Mouse (Mus musculus): ENCODE measurements around the gene 4931414P19Rik. TPM values are rescaled to one million over a fixed set of nuclear protein-coding genes. Genes with fewer than 3 reads are reported as not detected.

4931414P19Rik gene
- total RNA-seq, 4 experiments from 2014 or later, result 4.7 to 6.3 (median 5.7) TPM

- DNase-seq (ENCODE audit: low spot score in 2 of 2), result no peak
Observed at GRCm38 (mm10) chr14:54544703-54545102, 61.1 kb downstream of the 4931414P19Rik start.

GRCm38 (mm10) chr14:54540771-54541170 lies 65.0 kb downstream of the 4931414P19Rik start:
- no peak for DNase-seq (ENCODE audit: low spot score in 2 of 2)

GRCm38 (mm10) chr14:54538580-54538979 lies 67.2 kb downstream of the 4931414P19Rik start:
- no peak for DNase-seq (ENCODE audit: low spot score in 2 of 2)

Small RNA genes lying within 50 kb of the gene (microRNA-seq; reads per million reads assigned to microRNA genes)
- 0 reads per million in 2 experiments for gene Mir686
- 0 to 0.44 reads per million in 2 experiments for gene Mir6948

Other genes starting within 250 kb of the 4931414P19Rik start
- gene Oxa1l, start 245.2 kb downstream of the 4931414P19Rik start, total RNA-seq (2022), result 10 to 100 TPM; 51.0 to 56.7 (median 55.1) TPM
- 1 to 10 TPM; 1.1 to 7.5 (median 3.4) TPM for gene Slc7a7, start 188.2 kb downstream of the 4931414P19Rik start, total RNA-seq (2022)
- gene Mrpl52, start 179.1 kb downstream of the 4931414P19Rik start, total RNA-seq (2022), result 100 to 1,000 TPM in 2 of 4 experiments, 10 to 100 TPM in 2; 71.6 to 109 (median 87.4) TPM
- 10 to 100 TPM in 3 of 4 experiments, 1 to 10 TPM in 1; 8.7 to 14.8 (median 11.9) TPM for gene Mmp14, start 174.4 kb downstream of the 4931414P19Rik start, total RNA-seq (2022)
- gene Lrp10, start 141.9 kb downstream of the 4931414P19Rik start, total RNA-seq (2022), result 10 to 100 TPM; 24.1 to 27.4 (median 25.8) TPM
- gene Rem2, start 129.9 kb downstream of the 4931414P19Rik start, total RNA-seq (2022), result 10 to 100 TPM; 11.7 to 18.2 (median 13.6) TPM
- gene Prmt5, start 88.5 kb downstream of the 4931414P19Rik start, total RNA-seq (2022), result 10 to 100 TPM; 50.0 to 58.5 (median 55.0) TPM
- 1 to 10 TPM; 3.0 to 4.7 (median 3.4) TPM for gene Haus4, start 51.4 kb downstream of the 4931414P19Rik start, total RNA-seq (2022)
- 1 to 10 TPM; 1.3 to 2.4 (median 1.7) TPM for gene Ajuba, start 28.4 kb downstream of the 4931414P19Rik start, total RNA-seq (2022)
- gene Psmb5, start 12.0 kb upstream of the 4931414P19Rik start, total RNA-seq (2022), result 100 to 1,000 TPM; 151 to 185 (median 175) TPM
- gene Psmb11, start 15.4 kb upstream of the 4931414P19Rik start, total RNA-seq (2022), result under 1 TPM in 3 of 4 experiments, not detected in 1; 0.14 to 0.63 (median 0.14) TPM
- gene Gm17606, start 35.0 kb upstream of the 4931414P19Rik start, total RNA-seq (2022), result not detected
- gene Cdh24, start 35.4 kb upstream of the 4931414P19Rik start, total RNA-seq (2022), result 1 to 10 TPM; 7.5 to 8.1 (median 7.8) TPM
- gene 1700123O20Rik, start 80.2 kb upstream of the 4931414P19Rik start, total RNA-seq (2022), result 10 to 100 TPM; 17.0 to 22.4 (median 19.2) TPM
- gene Acin1, start 80.9 kb upstream of the 4931414P19Rik start, total RNA-seq (2022), result 100 to 1,000 TPM; 154 to 188 (median 170) TPM
- not detected for gene Gm29776, start 92.8 kb upstream of the 4931414P19Rik start, total RNA-seq (2022)
- gene Cebpe, start 106.2 kb upstream of the 4931414P19Rik start, total RNA-seq (2022), result not detected
- 10 to 100 TPM; 54.5 to 60.7 (median 58.5) TPM for gene Slc7a8, start 176.0 kb upstream of the 4931414P19Rik start, total RNA-seq (2022)
- gene Rnf212b, start 208.1 kb upstream of the 4931414P19Rik start, total RNA-seq (2022), result not detected